Mouse (Mus musculus) limb, embryonic 14.5 days (tissue): Measurements from ENCODE around the gene Epdr1. TPM values are rescaled to one million over a fixed set of nuclear protein-coding genes. Genes with fewer than 3 reads are reported as not detected.
A peak's percentile ranks its signal among the peaks of the same experiment; 100 is the strongest.

Source experiments
- ATAC-seq: fragments of 200-750 bp; cut with Nextera tagmentation; 2 replicates; pipeline ENCODE4 v1.8.0; 2017; ENCODE audit warnings: low read depth, moderate number of reproducible peaks, moderate TSS enrichment; ENCODE audit not compliant: low FRiP score
- DNase-seq: peaks from one replicate; pipeline ENCODE4 v3.0.0-alpha.2; 2015; ENCODE audit warnings: low spot score
- H3K27ac ChIP-seq: fragments of 300-500 bp; sonication (generic); replicated peaks from 2 replicates; pipeline ENCODE4 v1.5.1; 2014; ENCODE audit warnings: low read depth, mild to moderate bottlenecking, low read length, moderate library complexity, mixed read lengths
- H3K27me3 ChIP-seq: fragments of 300-500 bp; sonication (generic); 2 replicates; pipeline ENCODE4 v1.6.1; 2014; ENCODE audit warnings: low read length, mixed read lengths; ENCODE audit not compliant: control insufficient read depth, insufficient read depth
- H3K36me3 ChIP-seq: fragments of 300-500 bp; sonication (generic); 2 replicates; pipeline ENCODE4 v1.6.1; 2014; ENCODE audit warnings: mild to moderate bottlenecking, low read length, moderate library complexity, mixed read lengths; ENCODE audit not compliant: control insufficient read depth, insufficient read depth
- H3K4me1 ChIP-seq: fragments of 300-500 bp; sonication (generic); 2 replicates; pipeline ENCODE4 v1.6.1; 2014; ENCODE audit warnings: antibody characterized with exemption, low read length, mixed read lengths; ENCODE audit not compliant: control insufficient read depth, insufficient read depth
- H3K4me2 ChIP-seq: fragments of 300-500 bp; sonication (generic); replicated peaks from 2 replicates; pipeline ENCODE4 v1.6.1; 2014; ENCODE audit warnings: low read depth, mild to moderate bottlenecking, low read length, moderate library complexity; ENCODE audit not compliant: severe bottlenecking
- H3K4me3 ChIP-seq: fragments of 300-500 bp; sonication (generic); replicated peaks from 2 replicates; pipeline ENCODE4 v1.5.1; 2014; ENCODE audit warnings: low read length
- H3K9ac ChIP-seq: fragments of 300-500 bp; sonication (generic); 2 replicates; pipeline ENCODE4 v1.6.1; 2014; ENCODE audit warnings: mild to moderate bottlenecking, low read depth, low read length, moderate library complexity; ENCODE audit not compliant: severe bottlenecking
- H3K9me3 ChIP-seq: fragments of 300-500 bp; sonication (generic); 2 replicates; pipeline ENCODE4 v1.6.1; 2016; ENCODE audit warnings: low read length; ENCODE audit not compliant: control insufficient read depth
- POLR2A ChIP-seq: fragments of 200-500 bp; IDR thresholded peaks from 2 replicates; pipeline ENCODE4 v1.8.0; 2012; ENCODE audit warnings: inconsistent platforms, mild to moderate bottlenecking, moderate library complexity, borderline replicate concordance; ENCODE audit not compliant: insufficient read depth, insufficient read length; ENCODE audit errors: extremely low read depth
- WGBS: fragments of 180-500 bp; shearing (Covaris S2); extraction: QIAGEN DNeasy Blood & Tissue Kit; methylation state at CpG from one replicate; pipeline ENCODE4 v1.1.7; 2014; 5-methylcytosine and 5-hydroxymethylcytosine counted together
- polyA plus RNA-seq, 2 experiments: library from polyadenylated mRNA; depleted of rRNA in 1 of 2; stranded (reverse) in 1 of 2; unstranded in 1 of 2; fragments of >200 nt; fragmentation: Nextera tagmentation in 1 of 2; extraction: Ambion mirVana in 1 of 2; gene quantifications; 2 replicates each; pipeline versions ENCODE4 v1.2.1 to v1.2.3; 2012 to 2014

Epdr1 gene
- polyA plus RNA-seq, 2 experiments: 12.4 to 16.3 TPM

- Histone ChIP-seq H3K9me3 (no peaks in the 10 kb centered on the region), H3K4me3 (no peak overlapping the region), H3K9ac (no peak overlapping the region), H3K36me3 (no peaks in the 10 kb centered on the region), H3K4me1 (no peaks in the 10 kb centered on the region; the same call in 1 of the 2 replicates), H3K4me2 (no peak overlapping the region), H3K27ac (no peak overlapping the region), H3K27me3 (peaks cover 18% of the 10 kb centered on the region; the same call in 1 of the 2 replicates)
- DNase-seq: no peak
- TF ChIP-seq POLR2A: no peak
- no peak for ATAC-seq
- 82% methylated on average over 11 of the region's 11 CpGs for WGBS
Observed at GRCm38 (mm10) chr13:19624632-19625320, 5.0 kb upstream of the Epdr1 start.

GRCm38 (mm10) chr13:19623228-19623905 lies 3.6 kb upstream of the Epdr1 start:
- no peak for TF ChIP-seq POLR2A
- no peaks in the 10 kb centered on the region for H3K36me3 ChIP-seq
- H3K4me3 ChIP-seq: peak overlapping the region; percentile 46
- no peak overlapping the region for H3K27ac ChIP-seq
- peaks cover 18% of the 10 kb centered on the region; the same call in 1 of the 2 replicates for H3K27me3 ChIP-seq
- H3K9me3 ChIP-seq: no peaks in the 10 kb centered on the region
- H3K4me2 ChIP-seq: peak overlapping the region; percentile 86
- H3K9ac ChIP-seq: peak overlapping the region; percentile 52
- WGBS: 24% methylated on average over 24 of the region's 30 CpGs
- DNase-seq: no peak
- ATAC-seq: 0 out of 2 replicates have a peak, but pooled peaks have one; percentile 6
- no peaks in the 10 kb centered on the region; the same call in 1 of the 2 replicates for H3K4me1 ChIP-seq

DNA sequence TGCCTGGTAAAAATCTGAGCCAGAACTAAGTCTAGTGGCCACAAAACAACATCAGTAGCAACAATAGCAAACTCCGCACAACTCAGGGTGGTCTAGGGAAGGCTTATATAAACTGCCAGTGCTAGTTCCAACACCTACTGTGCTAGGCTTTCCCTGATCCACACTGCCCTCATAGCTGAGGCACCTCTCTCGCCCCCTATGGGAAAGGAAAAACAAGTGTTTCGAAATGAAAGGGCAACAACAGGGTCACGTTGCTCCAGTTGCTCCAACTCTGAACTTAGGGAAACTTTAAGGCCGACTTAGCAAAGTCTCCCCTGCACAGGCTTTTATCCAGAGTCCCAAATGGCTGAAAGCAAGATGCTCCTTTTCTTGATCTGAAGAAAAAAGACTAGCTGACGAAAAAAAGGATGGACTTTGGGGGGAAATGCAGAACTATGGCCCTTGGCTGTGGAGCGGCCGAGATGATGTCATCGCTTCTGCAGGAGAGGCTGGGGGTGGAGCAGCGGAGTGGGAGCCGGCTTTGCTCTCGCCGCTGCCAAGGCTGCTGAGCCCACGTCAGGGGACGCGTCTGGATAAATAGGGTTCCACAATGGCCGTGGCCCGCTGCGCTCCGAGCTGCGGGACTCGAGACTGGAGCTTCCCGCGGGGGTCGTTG lies 3.0 kb upstream of the Epdr1 start, which contains the start of gene Sfrp4:
Gene Sfrp4, plus strand, starts transcription at position 532 of the 655 bp plus-strand sequence.
- Histone ChIP-seq H3K27ac (no peak within 1 kb of the TSS), H3K27me3 (peaks cover 18% of the 10 kb centered on the region; the same call in 1 of the 2 replicates), H3K36me3 (no peaks in the 10 kb centered on the region), H3K4me3 (peak within 1 kb of the TSS; percentile 46), H3K4me1 (no peaks in the 10 kb centered on the region; the same call in 1 of the 2 replicates), H3K9me3 (no peaks in the 10 kb centered on the region), H3K4me2 (peak within 1 kb of the TSS; percentile 86), H3K9ac (peak within 1 kb of the TSS; percentile 52)
- TF ChIP-seq POLR2A: no peak
- WGBS: 3% methylated on average over 24 of the region's 25 CpGs
- DNase-seq: peak; percentile 45
- ATAC-seq: 0 out of 2 replicates have a peak, but pooled peaks have one; percentile 48

DNA sequence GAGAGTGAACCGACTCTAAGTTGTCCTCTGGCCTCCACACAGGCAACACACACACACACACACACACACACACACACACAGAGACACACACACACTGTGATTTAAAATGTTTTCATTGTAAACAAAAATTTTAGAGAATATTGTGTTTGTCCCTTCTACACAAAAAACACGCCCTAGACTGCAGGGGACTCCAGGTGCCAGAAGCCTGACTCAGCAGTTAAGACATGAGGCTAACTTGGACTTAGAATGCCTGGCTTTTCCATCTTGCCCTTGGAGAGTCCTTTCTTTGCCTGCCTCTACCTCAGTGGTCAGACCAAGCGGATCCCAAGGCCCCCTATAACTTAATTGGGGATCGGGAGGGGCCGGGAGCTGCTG lies 899 bp downstream of the Epdr1 start:
- H3K27ac ChIP-seq: no peak overlapping the region
- H3K4me1 ChIP-seq: no peaks in the 10 kb centered on the region; the same call in 1 of the 2 replicates
- H3K36me3 ChIP-seq: no peaks in the 10 kb centered on the region
- WGBS: 3% methylated on average over 5 of the region's 5 CpGs
- no peaks in the 10 kb centered on the region for H3K9me3 ChIP-seq
- DNase-seq: no peak
- H3K4me2 ChIP-seq: peak overlapping the region; percentile 98
- H3K9ac ChIP-seq: peak overlapping the region; percentile 76
- H3K27me3 ChIP-seq: peaks cover 14% of the 10 kb centered on the region; the same call in 1 of the 2 replicates
- ATAC-seq: peak; percentile 41
- TF ChIP-seq POLR2A: no peak
- H3K4me3 ChIP-seq: peak overlapping the region; percentile 65

- Histone ChIP-seq H3K36me3 (no peaks in the 10 kb centered on the region), H3K4me2 (no peak overlapping the region), H3K9ac (no peak overlapping the region), H3K27me3 (peaks cover 6% of the 10 kb centered on the region; the same call in 1 of the 2 replicates), H3K27ac (no peak overlapping the region), H3K9me3 (no peaks in the 10 kb centered on the region), H3K4me3 (no peak overlapping the region), H3K4me1 (no peaks in the 10 kb centered on the region; the same call in 1 of the 2 replicates)
- WGBS: 92% methylated on average over 4 of the region's 4 CpGs
- DNase-seq: no peak
- no peak for TF ChIP-seq POLR2A
- no peak for ATAC-seq
Observed at GRCm38 (mm10) chr13:19618081-19618480, 1.6 kb downstream of the Epdr1 start.
